Mouse (Mus musculus) heart, postnatal 25 days (tissue): ENCODE measurements around the gene Ins2. TPM values are rescaled to one million over a fixed set of nuclear protein-coding genes. Genes with fewer than 3 reads are reported as not detected.

ENCODE experiments used
- DNase-seq: peaks from one replicate; pipeline ENCODE4 v3.0.0; 2022; ENCODE audit warnings: low spot score
- intact Hi-C: fragments of 180-260 bp; cut with DNase I; formaldehyde crosslinking; loops from one replicate; pipeline ENCODE4 v1.15.1; 2025
- total RNA-seq, 2 experiments: library from RNA; stranded (reverse); gene quantifications; 2 replicates each; pipeline ENCODE4 v1.2.3; 2021

Ins2 gene
- total RNA-seq, 2 experiments from 2014 or later = not detected

- no peak for DNase-seq
- intact Hi-C loops = no loop called here
Observed at GRCm38 (mm10) chr7:142666109-142666508, 77.1 kb downstream of the Ins2 start.

- intact Hi-C loops = no loop called here
- no peak for DNase-seq
Observed at GRCm38 (mm10) chr7:142665364-142665763, 77.8 kb downstream of the Ins2 start.

GRCm38 (mm10) chr7:142664465-142665029, 78.6 kb downstream of the Ins2 start:
- intact Hi-C loops = no loop called here
- DNase-seq = no peak

- intact Hi-C loops = no loop called here
- DNase-seq = no peak
Observed at GRCm38 (mm10) chr7:142663931-142664421, 79.2 kb downstream of the Ins2 start.

GRCm38 (mm10) chr7:142663151-142663550, 80.0 kb downstream of the Ins2 start:
- intact Hi-C loops = no loop called here
- DNase-seq = no peak

GRCm38 (mm10) chr7:142661811-142662210, 81.4 kb downstream of the Ins2 start:
- intact Hi-C loops = no loop called here

GRCm38 (mm10) chr7:142661046-142661445, 82.1 kb downstream of the Ins2 start:
- no peak for DNase-seq
- intact Hi-C loops = no loop called here

More at GRCm38 (mm10) chr7:142661811-142662210, 81.4 kb downstream of the Ins2 start:
- no peak for DNase-seq

GRCm38 (mm10) chr7:142660651-142660945, 82.6 kb downstream of the Ins2 start:
- DNase-seq = no peak
- intact Hi-C loops = no loop called here

- DNase-seq = no peak
- intact Hi-C loops = no loop called here
Observed at GRCm38 (mm10) chr7:142659767-142660650, 83.2 kb downstream of the Ins2 start.

- intact Hi-C loops = no loop called here
- DNase-seq = no peak
Observed at GRCm38 (mm10) chr7:142659181-142659681, 84.0 kb downstream of the Ins2 start.

GRCm38 (mm10) chr7:142658681-142659180, 84.5 kb downstream of the Ins2 start:
- intact Hi-C loops = no loop called here
- DNase-seq = no peak

GRCm38 (mm10) chr7:142657821-142658614, 85.2 kb downstream of the Ins2 start:
- DNase-seq = no peak

GRCm38 (mm10) chr7:142657341-142657791, 85.8 kb downstream of the Ins2 start:
- no peak for DNase-seq
- intact Hi-C loops = no loop called here

More at GRCm38 (mm10) chr7:142657821-142658614, 85.2 kb downstream of the Ins2 start:
- intact Hi-C loops = no loop called here

GRCm38 (mm10) chr7:142656055-142656454, 87.1 kb downstream of the Ins2 start:
- DNase-seq = no peak
- intact Hi-C loops = no loop called here

- DNase-seq = no peak
- intact Hi-C loops = no loop called here
Observed at GRCm38 (mm10) chr7:142655633-142656032, 87.5 kb downstream of the Ins2 start.

GRCm38 (mm10) chr7:142653726-142654125, 89.5 kb downstream of the Ins2 start:
- intact Hi-C loops = no loop called here
- DNase-seq = no peak

GRCm38 (mm10) chr7:142646676-142647075, 96.5 kb downstream of the Ins2 start:
- intact Hi-C loops = no loop called here
- DNase-seq = no peak

GRCm38 (mm10) chr7:142645045-142645444, 98.1 kb downstream of the Ins2 start:
- intact Hi-C loops = no loop called here
- no peak for DNase-seq

- intact Hi-C loops = no loop called here
- DNase-seq = no peak
Observed at GRCm38 (mm10) chr7:142636178-142636577, 107.0 kb downstream of the Ins2 start.

GRCm38 (mm10) chr7:142630691-142631090, 112.5 kb downstream of the Ins2 start:
- intact Hi-C loops = no loop called here
- no peak for DNase-seq
